Mouse (Mus musculus) kidney, postnatal 0 days (tissue): ENCODE data around the gene Ran. TPM values are rescaled to one million over a fixed set of nuclear protein-coding genes. Genes with fewer than 3 reads are reported as not detected.

Experiments
- ATAC-seq: fragments of 200-750 bp; cut with Nextera tagmentation; replicated peaks from 2 replicates; pipeline ENCODE4 v1.8.0; 2017; ENCODE audit warnings: low read depth, moderate number of reproducible peaks, moderate TSS enrichment, moderate library complexity; ENCODE audit not compliant: low FRiP score
- DNase-seq: peaks from one replicate; pipeline ENCODE4 v3.0.0-alpha.2; 2016; ENCODE audit warnings: low spot score
- H3K27ac ChIP-seq: fragments of 300-500 bp; sonication (generic); 2 replicates; pipeline ENCODE4 v1.5.1; 2014; ENCODE audit warnings: mild to moderate bottlenecking
- H3K27me3 ChIP-seq: fragments of 300-500 bp; sonication (generic); 2 replicates; pipeline ENCODE4 v1.6.1; 2014; ENCODE audit warnings: low read length, mixed read lengths; ENCODE audit not compliant: insufficient read depth
- H3K36me3 ChIP-seq: fragments of 300-500 bp; sonication (generic); 2 replicates; pipeline ENCODE4 v1.6.1; 2014; ENCODE audit warnings: low read length, mixed read lengths; ENCODE audit not compliant: insufficient read depth
- H3K4me1 ChIP-seq: fragments of 300-500 bp; sonication (generic); replicated peaks from 2 replicates; pipeline ENCODE4 v1.6.1; 2014; ENCODE audit warnings: antibody characterized with exemption, low read length, mixed read lengths; ENCODE audit not compliant: insufficient read depth
- H3K4me2 ChIP-seq: fragments of 300-500 bp; sonication (generic); 2 replicates; pipeline ENCODE4 v1.6.1; 2014; ENCODE audit warnings: mild to moderate bottlenecking, low read length, moderate library complexity, mixed read lengths
- H3K4me3 ChIP-seq: fragments of 300-500 bp; sonication (generic); replicated peaks from 2 replicates; pipeline ENCODE4 v1.5.1; 2014; ENCODE audit warnings: low read depth, low read length
- H3K9ac ChIP-seq: fragments of 300-500 bp; sonication (generic); 2 replicates; pipeline ENCODE4 v1.6.1; 2014; ENCODE audit warnings: low read depth, low read length
- H3K9me3 ChIP-seq: fragments of 300-500 bp; sonication (generic); replicated peaks from 2 replicates; pipeline ENCODE4 v1.6.1; 2016; ENCODE audit warnings: low read length, inconsistent platforms, mixed read lengths
- CTCF ChIP-seq: IDR thresholded peaks from 2 replicates; pipeline ENCODE4 v1.5.1; 2016; ENCODE audit warnings: antibody characterized with exemption, low read depth, mild to moderate bottlenecking, moderate library complexity
- WGBS: fragments of 180-500 bp; shearing (Covaris S2); extraction: QIAGEN DNeasy Blood & Tissue Kit; methylation state at CpG from one replicate; pipeline ENCODE4 v1.1.7; 2014; 5-methylcytosine and 5-hydroxymethylcytosine counted together
- polyA plus RNA-seq: library from polyadenylated mRNA; unstranded; fragments of >200 nt; fragmentation: Nextera tagmentation; extraction: Ambion mirVana; gene quantifications from 2 replicates; pipeline ENCODE4 v1.2.1, GENCODE M21; 2015

Gene Ran
- polyA plus RNA-seq, 1 experiment from 2014 or later = 392 TPM

DNA sequence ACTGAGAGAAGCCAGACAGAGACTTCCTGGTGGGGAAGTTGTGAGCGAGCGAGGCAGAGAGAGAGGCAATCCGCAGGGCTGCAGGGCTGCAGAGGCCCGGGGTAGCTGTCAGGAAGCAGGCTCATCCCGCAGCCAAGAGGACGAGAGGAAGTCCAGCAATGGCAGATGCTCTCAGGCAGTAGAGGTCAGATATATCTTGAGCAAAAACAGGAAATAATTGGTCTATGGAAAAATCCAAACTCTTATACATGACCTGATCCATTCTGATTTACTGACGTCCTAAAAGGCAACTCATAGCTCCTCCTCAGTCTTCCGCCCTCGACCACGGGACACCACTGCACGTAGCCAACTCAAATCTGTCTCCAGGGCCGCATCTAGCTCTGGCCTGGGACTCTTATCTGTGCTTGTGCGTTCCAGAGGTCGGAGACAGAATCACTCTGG lies 17.3 kb upstream of the Ran start:
- no peak overlapping the region for H3K9ac ChIP-seq
- H3K36me3 ChIP-seq = 0 out of 2 replicates have a peak, but pooled peaks cover 4% of the 10 kb centered on the region
- WGBS = 39% methylated on average over 14 of the region's 14 CpGs
- no peak overlapping the region for H3K4me2 ChIP-seq
- no peak overlapping the region for H3K4me3 ChIP-seq
- ATAC-seq (peak; percentile 31), DNase-seq (peak; percentile 84)
- peaks cover 9% of the 10 kb centered on the region for H3K4me1 ChIP-seq
- TF ChIP-seq CTCF = no peak
- H3K27me3 ChIP-seq = no peaks in the 10 kb centered on the region
- H3K27ac ChIP-seq = peak overlapping the region; percentile 67
- H3K9me3 ChIP-seq = no peaks in the 10 kb centered on the region

DNA sequence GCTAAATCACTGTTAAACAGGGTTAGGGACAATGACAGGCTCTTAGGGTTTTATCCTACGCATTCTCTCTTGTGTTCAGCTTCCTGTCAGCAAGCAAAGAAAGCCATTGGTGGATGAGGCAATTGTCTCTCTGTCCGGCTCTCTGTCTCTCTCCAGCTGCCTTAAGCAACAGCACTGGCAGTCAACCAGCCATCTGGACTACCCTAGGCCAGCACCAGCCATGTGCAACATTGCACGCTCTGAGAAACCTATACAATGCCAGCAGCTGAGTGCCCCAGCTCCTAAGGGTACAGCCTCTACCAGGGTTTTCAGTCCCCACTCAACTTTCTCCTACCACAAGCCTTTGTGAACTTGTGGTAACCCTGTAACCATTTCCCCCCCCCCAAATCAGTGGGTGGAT lies 14.5 kb upstream of the Ran start:
- no peak overlapping the region for H3K9ac ChIP-seq
- ATAC-seq = no peak
- 75% methylated on average over 3 of the region's 3 CpGs for WGBS
- no peaks in the 10 kb centered on the region for H3K36me3 ChIP-seq
- TF ChIP-seq CTCF = no peak
- peak overlapping the region; percentile 86; the same call in 1 of the 2 replicates for H3K4me2 ChIP-seq
- H3K4me1 ChIP-seq = peaks cover 14% of the 10 kb centered on the region
- DNase-seq = no peak
- no peaks in the 10 kb centered on the region for H3K9me3 ChIP-seq
- H3K4me3 ChIP-seq = no peak overlapping the region
- H3K27ac ChIP-seq = peak overlapping the region; percentile 37; the same call in 1 of the 2 replicates
- H3K27me3 ChIP-seq = no peaks in the 10 kb centered on the region

DNA sequence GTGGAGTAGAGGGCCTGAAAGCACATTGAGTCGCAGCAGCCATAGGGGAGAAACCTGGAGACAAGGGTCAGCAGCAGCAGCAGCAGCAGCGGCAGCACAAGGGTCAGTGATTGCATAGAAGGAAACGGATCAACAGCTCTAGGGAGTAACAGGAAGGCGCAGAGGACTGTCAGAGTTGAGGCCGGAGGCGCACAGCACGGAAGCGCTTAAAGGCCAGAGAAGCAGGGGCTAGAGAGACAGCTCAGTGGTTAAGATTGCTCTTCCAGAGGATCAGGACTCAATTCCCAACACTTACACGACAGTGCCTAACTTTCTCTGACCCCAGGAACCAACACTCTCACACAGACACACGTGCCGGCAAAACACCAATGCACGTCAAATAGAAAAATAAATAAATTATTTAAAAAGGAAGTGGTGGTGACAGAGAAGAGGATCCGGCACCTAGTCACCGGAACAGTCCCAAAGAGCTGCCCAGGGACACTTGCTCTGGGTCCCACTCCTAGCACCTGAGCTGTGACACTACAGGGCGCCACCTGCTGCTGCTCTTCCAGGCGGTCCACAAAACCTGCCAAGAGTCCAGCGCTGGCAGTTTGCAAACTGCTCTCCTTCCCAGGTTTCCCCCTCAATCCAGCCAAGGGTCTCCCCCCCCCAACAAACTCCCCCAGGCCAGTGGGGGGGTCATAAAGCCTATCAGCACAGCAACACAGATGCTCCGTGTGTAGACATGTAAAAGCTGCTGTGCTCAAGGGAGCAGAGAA lies 13.7 kb upstream of the Ran start:
- H3K36me3 ChIP-seq = no peaks in the 10 kb centered on the region
- H3K4me1 ChIP-seq = peaks cover 14% of the 10 kb centered on the region
- H3K9ac ChIP-seq = 0 out of 2 replicates have a peak overlapping the region, but pooled peaks have one; percentile 10
- H3K27me3 ChIP-seq = no peaks in the 10 kb centered on the region
- peak; percentile 39 for DNase-seq
- no peaks in the 10 kb centered on the region for H3K9me3 ChIP-seq
- 61% methylated on average over 18 of the region's 18 CpGs for WGBS
- peak overlapping the region; percentile 86 for H3K4me2 ChIP-seq
- H3K4me3 ChIP-seq = 0 out of 2 replicates have a peak overlapping the region, but pooled peaks have one; percentile 4
- peak overlapping the region; percentile 37 for H3K27ac ChIP-seq
- no peak; the same call in 1 of the 2 replicates for TF ChIP-seq CTCF
- ATAC-seq = no peak

DNA sequence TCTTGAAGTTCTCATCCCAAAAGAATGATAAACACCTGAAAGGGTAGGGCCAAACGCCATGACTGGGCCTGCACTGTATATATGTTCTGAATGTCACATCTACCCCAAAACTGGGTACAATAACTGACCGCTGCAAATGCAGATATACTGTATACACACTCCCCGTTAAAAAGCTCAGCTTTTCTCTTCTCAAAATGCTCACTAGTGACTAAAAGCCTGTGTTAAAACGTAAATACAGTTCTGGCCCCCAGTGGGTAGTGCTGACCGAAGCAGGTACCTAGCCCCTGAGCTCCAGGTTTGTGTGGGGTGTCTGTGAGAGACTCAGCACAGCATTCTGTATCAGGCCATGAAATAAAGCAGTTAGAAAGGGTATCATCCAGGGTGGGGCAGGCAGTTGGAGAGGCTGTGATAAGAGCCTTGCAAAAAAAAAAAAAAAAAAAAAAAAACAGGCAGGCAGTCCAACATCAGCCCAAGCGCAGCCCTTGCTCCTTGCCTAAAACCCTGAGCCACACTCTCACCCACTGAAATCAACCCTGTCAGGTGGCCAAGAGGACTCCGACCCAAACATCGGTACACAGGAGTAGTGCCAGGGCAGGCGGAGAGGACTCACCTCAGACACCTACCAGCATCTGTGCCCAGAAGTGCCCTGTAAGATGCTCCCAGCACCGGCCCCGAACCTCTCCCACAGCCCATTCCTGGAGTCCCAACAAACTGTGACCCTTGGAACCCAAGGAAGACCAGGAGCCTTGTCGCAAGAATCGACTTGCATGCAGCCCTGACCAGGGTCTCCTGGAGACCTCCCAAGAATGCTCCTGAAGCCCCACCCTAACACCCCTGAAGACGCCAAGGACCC lies 12.5 kb upstream of the Ran start:
- H3K27me3 ChIP-seq = no peaks in the 10 kb centered on the region
- H3K27ac ChIP-seq = peak overlapping the region; percentile 40; the same call in 1 of the 2 replicates
- peak overlapping the region; percentile 76 for H3K9ac ChIP-seq
- TF ChIP-seq CTCF = no peak
- no peak for ATAC-seq
- H3K4me3 ChIP-seq = peak overlapping the region; percentile 83
- 52% methylated on average over 13 of the region's 14 CpGs for WGBS
- no peak for DNase-seq
- H3K4me2 ChIP-seq = peak overlapping the region; percentile 86
- no peaks in the 10 kb centered on the region for H3K9me3 ChIP-seq
- no peaks in the 10 kb centered on the region for H3K36me3 ChIP-seq
- peaks cover 14% of the 10 kb centered on the region for H3K4me1 ChIP-seq

DNA sequence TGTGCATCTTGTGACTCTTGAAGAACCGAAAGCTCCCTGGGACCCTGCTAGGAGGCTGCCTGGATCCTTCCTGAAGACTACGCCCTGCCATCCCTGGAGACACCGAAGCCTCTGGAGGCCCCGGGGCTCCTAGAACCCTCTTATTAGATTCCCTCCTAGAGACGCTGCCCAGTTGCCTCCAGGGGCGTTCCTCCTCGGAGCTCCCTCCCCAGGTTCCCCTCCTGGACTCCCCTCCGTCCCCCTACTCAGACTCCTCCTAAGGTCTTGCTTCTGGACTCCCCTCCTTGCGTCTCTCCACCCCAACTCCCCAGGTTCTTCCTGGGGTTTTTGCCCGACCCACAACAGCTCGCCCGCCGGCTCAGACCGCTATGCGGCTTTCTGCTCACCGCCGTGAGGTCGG lies 11.9 kb upstream of the Ran start:
- peak overlapping the region; percentile 76 for H3K9ac ChIP-seq
- H3K27me3 ChIP-seq = no peaks in the 10 kb centered on the region
- H3K4me3 ChIP-seq = peak overlapping the region; percentile 83
- H3K4me1 ChIP-seq = peaks cover 14% of the 10 kb centered on the region
- H3K9me3 ChIP-seq = no peaks in the 10 kb centered on the region
- peak overlapping the region; percentile 40; the same call in 1 of the 2 replicates for H3K27ac ChIP-seq
- peak overlapping the region; percentile 86 for H3K4me2 ChIP-seq
- DNase-seq (no peak), ATAC-seq (no peak; the same call in 1 of the 2 replicates)
- under 1% methylated on average over 18 of the region's 18 CpGs for WGBS
- TF ChIP-seq CTCF = no peak
- H3K36me3 ChIP-seq = no peaks in the 10 kb centered on the region

DNA sequence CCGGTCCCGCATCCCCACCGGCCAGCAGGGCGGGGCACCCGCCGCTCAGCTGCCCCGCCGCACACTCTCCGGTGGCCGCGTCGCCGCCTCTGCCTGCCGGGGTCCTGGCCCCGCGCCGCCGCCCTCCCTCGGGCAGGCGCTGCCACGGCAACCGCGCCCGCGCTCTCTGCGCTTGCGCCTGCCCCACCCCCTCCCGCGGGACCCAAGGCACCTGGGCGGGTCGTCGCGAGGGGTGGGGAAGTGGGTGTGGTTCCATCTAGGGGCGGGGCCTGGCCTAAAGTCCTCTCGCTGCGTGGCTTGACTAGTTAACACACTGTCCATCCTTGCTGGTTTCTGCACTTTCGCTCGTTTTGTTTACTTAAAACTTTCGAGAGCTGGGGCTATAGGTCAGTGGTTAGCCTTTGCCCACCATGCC lies 11.4 kb upstream of the Ran start, which contains the start of gene Stx2:
Stx2 (minus strand) TSS at position 163 of the 415 bp plus-strand sequence.
- H3K27ac ChIP-seq = peak within 1 kb of the TSS; percentile 40; the same call in 1 of the 2 replicates
- TF ChIP-seq CTCF = no peak
- no peaks in the 10 kb centered on the region for H3K36me3 ChIP-seq
- H3K4me3 ChIP-seq = peak within 1 kb of the TSS; percentile 83
- no peaks in the 10 kb centered on the region for H3K27me3 ChIP-seq
- DNase-seq (peak; percentile 95), ATAC-seq (peak; percentile 92)
- WGBS = under 1% methylated on average over 38 of the region's 39 CpGs
- no peaks in the 10 kb centered on the region for H3K9me3 ChIP-seq
- H3K9ac ChIP-seq = peak within 1 kb of the TSS; percentile 76
- H3K4me2 ChIP-seq = peak within 1 kb of the TSS; percentile 86
- peaks cover 14% of the 10 kb centered on the region for H3K4me1 ChIP-seq
